Mouse (Mus musculus) embryonic facial prominence, embryonic 15.5 days (tissue): ENCODE measurements around the gene Fsd2. TPM values are rescaled to one million over a fixed set of nuclear protein-coding genes. Genes with fewer than 3 reads are reported as not detected.

Source experiments
- ATAC-seq: fragments of 200-750 bp; cut with Nextera tagmentation; 2 replicates; pipeline ENCODE4 v1.8.0; 2017; ENCODE audit warnings: low read depth, moderate TSS enrichment; ENCODE audit not compliant: insufficient number of reproducible peaks, low FRiP score, low TSS enrichment
- H3K27ac ChIP-seq: fragments of 300-500 bp; sonication (generic); replicated peaks from 2 replicates; pipeline ENCODE4 v1.5.1; 2015; ENCODE audit warnings: mild to moderate bottlenecking, inconsistent platforms
- H3K27me3 ChIP-seq: fragments of 300-500 bp; sonication (generic); 2 replicates; pipeline ENCODE4 v1.6.1; 2015; ENCODE audit warnings: inconsistent platforms
- H3K36me3 ChIP-seq: fragments of 300-500 bp; sonication (generic); 2 replicates; pipeline ENCODE4 v1.6.1; 2015; ENCODE audit warnings: mild to moderate bottlenecking, inconsistent platforms
- H3K4me1 ChIP-seq: fragments of 300-500 bp; sonication (generic); 2 replicates; pipeline ENCODE4 v1.6.1; 2015; ENCODE audit warnings: inconsistent platforms
- H3K4me2 ChIP-seq: fragments of 300-500 bp; sonication (generic); replicated peaks from 2 replicates; pipeline ENCODE4 v1.6.1; 2015; ENCODE audit warnings: mild to moderate bottlenecking, inconsistent platforms
- H3K4me3 ChIP-seq: fragments of 300-500 bp; sonication (generic); replicated peaks from 2 replicates; pipeline ENCODE4 v1.5.1; 2015; ENCODE audit warnings: mild to moderate bottlenecking, inconsistent platforms
- H3K9ac ChIP-seq: fragments of 300-500 bp; sonication (generic); 2 replicates; pipeline ENCODE4 v1.6.1; 2015; ENCODE audit warnings: inconsistent platforms
- H3K9me3 ChIP-seq: fragments of 300-500 bp; sonication (generic); replicated peaks from 2 replicates; pipeline ENCODE4 v1.6.1; 2016; ENCODE audit warnings: inconsistent platforms
- WGBS: fragments of 180-500 bp; shearing (Covaris S2); methylation state at CpG from one replicate; pipeline ENCODE4 v1.1.7; 2015; 5-methylcytosine and 5-hydroxymethylcytosine counted together
- polyA plus RNA-seq: library from polyadenylated mRNA; unstranded; fragments of >200 nt; fragmentation: Nextera tagmentation; extraction: Ambion mirVana; gene quantifications from 2 replicates; pipeline ENCODE4 v1.2.1, GENCODE M21; 2015

The Fsd2 gene
- polyA plus RNA-seq, 1 experiment from 2014 or later, result 1.2 TPM

GRCm38 (mm10) chr7:81571941-81572441, 5.2 kb upstream of the Fsd2 start:
- peak overlapping the region; percentile 92 for H3K4me3 ChIP-seq
- H3K4me2 ChIP-seq, result peak overlapping the region; percentile 60
- H3K9ac ChIP-seq, result peak overlapping the region; percentile 72
- no peaks in the 10 kb centered on the region for H3K9me3 ChIP-seq
- peak overlapping the region; percentile 95 for H3K27ac ChIP-seq
- ATAC-seq, result no peak
- H3K27me3 ChIP-seq, result no peaks in the 10 kb centered on the region
- 11% methylated on average over 15 of the region's 15 CpGs for whole genome bisulfite sequencing
- H3K36me3 ChIP-seq, result no peaks in the 10 kb centered on the region; the same call in 1 of the 2 replicates
- peaks cover 11% of the 10 kb centered on the region for H3K4me1 ChIP-seq

GRCm38 (mm10) chr7:81571108-81571940, 4.6 kb upstream of the Fsd2 start, which contains the start of gene Whamm:
TSS of gene Whamm (plus strand) at chr7:81571266.
- no peaks in the 10 kb centered on the region; the same call in 1 of the 2 replicates for H3K36me3 ChIP-seq
- H3K4me1 ChIP-seq, result peaks cover 11% of the 10 kb centered on the region
- ATAC-seq, result peak; percentile 99
- peak within 1 kb of the TSS; percentile 95 for H3K27ac ChIP-seq
- no peaks in the 10 kb centered on the region for H3K9me3 ChIP-seq
- no peaks in the 10 kb centered on the region for H3K27me3 ChIP-seq
- H3K4me2 ChIP-seq, result peak within 1 kb of the TSS; percentile 60
- WGBS, result under 1% methylated on average over 96 of the region's 96 CpGs
- H3K9ac ChIP-seq, result peak within 1 kb of the TSS; percentile 72
- H3K4me3 ChIP-seq, result peak within 1 kb of the TSS; percentile 92

- Histone ChIP-seq H3K9ac (no peak overlapping the region), H3K4me1 (peaks cover 11% of the 10 kb centered on the region), H3K27me3 (no peaks in the 10 kb centered on the region), H3K36me3 (no peaks in the 10 kb centered on the region; the same call in 1 of the 2 replicates), H3K27ac (peak overlapping the region; percentile 95; the same call in 1 of the 2 replicates), H3K4me2 (peak overlapping the region; percentile 60), H3K9me3 (no peaks in the 10 kb centered on the region), H3K4me3 (peak overlapping the region; percentile 92)
- ATAC-seq, result no peak; the same call in 1 of the 2 replicates
- WGBS, result 6% methylated on average over 5 of the region's 5 CpGs
Observed at GRCm38 (mm10) chr7:81570752-81571107, 4.0 kb upstream of the Fsd2 start.

- Histone ChIP-seq H3K4me2 (no peak overlapping the region), H3K36me3 (no peaks in the 10 kb centered on the region), H3K9me3 (no peaks in the 10 kb centered on the region), H3K27me3 (no peaks in the 10 kb centered on the region), H3K9ac (no peak overlapping the region), H3K4me1 (peaks cover 11% of the 10 kb centered on the region), H3K27ac (no peak overlapping the region), H3K4me3 (no peak overlapping the region)
- WGBS, result 85% methylated on average over 3 of the region's 3 CpGs
- ATAC-seq, result no peak
Observed at GRCm38 (mm10) chr7:81570271-81570670, 3.5 kb upstream of the Fsd2 start.

- Histone ChIP-seq H3K9me3 (no peaks in the 10 kb centered on the region), H3K4me1 (peaks cover 11% of the 10 kb centered on the region), H3K4me3 (no peak overlapping the region), H3K27me3 (no peaks in the 10 kb centered on the region), H3K9ac (no peak overlapping the region), H3K36me3 (no peaks in the 10 kb centered on the region), H3K4me2 (no peak overlapping the region), H3K27ac (no peak overlapping the region)
- ATAC-seq, result no peak
- 100% methylated on average over 1 of the region's 1 CpGs for WGBS
Observed at GRCm38 (mm10) chr7:81569851-81570250, 3.1 kb upstream of the Fsd2 start.

- H3K9ac ChIP-seq, result no peak overlapping the region
- 86% methylated on average over 5 of the region's 5 CpGs for WGBS
- no peak overlapping the region for H3K4me3 ChIP-seq
- no peaks in the 10 kb centered on the region for H3K36me3 ChIP-seq
- H3K9me3 ChIP-seq, result no peaks in the 10 kb centered on the region
- H3K27me3 ChIP-seq, result no peaks in the 10 kb centered on the region
- ATAC-seq, result no peak
- no peak overlapping the region for H3K4me2 ChIP-seq
- H3K4me1 ChIP-seq, result peaks cover 5% of the 10 kb centered on the region
- no peak overlapping the region for H3K27ac ChIP-seq
Observed at GRCm38 (mm10) chr7:81567396-81567795, 652 bp upstream of the Fsd2 start.

- no peaks in the 10 kb centered on the region for H3K9me3 ChIP-seq
- ATAC-seq, result no peak
- no peak overlapping the region for H3K9ac ChIP-seq
- H3K36me3 ChIP-seq, result no peaks in the 10 kb centered on the region
- no peak overlapping the region for H3K4me3 ChIP-seq
- H3K4me1 ChIP-seq, result no peaks in the 10 kb centered on the region
- 73% methylated on average over 4 of the region's 4 CpGs for WGBS
- H3K4me2 ChIP-seq, result no peak overlapping the region
- H3K27ac ChIP-seq, result no peak overlapping the region
- H3K27me3 ChIP-seq, result no peaks in the 10 kb centered on the region
Observed at GRCm38 (mm10) chr7:81566332-81566731, 412 bp downstream of the Fsd2 start.

GRCm38 (mm10) chr7:81565381-81566055, 1.2 kb downstream of the Fsd2 start:
- H3K4me1 ChIP-seq, result no peaks in the 10 kb centered on the region
- no peak for ATAC-seq
- no peak overlapping the region for H3K4me3 ChIP-seq
- no peak overlapping the region for H3K4me2 ChIP-seq
- no peaks in the 10 kb centered on the region for H3K27me3 ChIP-seq
- no peaks in the 10 kb centered on the region for H3K9me3 ChIP-seq
- 53% methylated on average over 7 of the region's 7 CpGs for WGBS
- no peak overlapping the region for H3K27ac ChIP-seq
- no peak overlapping the region for H3K9ac ChIP-seq
- H3K36me3 ChIP-seq, result no peaks in the 10 kb centered on the region

GRCm38 (mm10) chr7:81564766-81565165, 2.0 kb downstream of the Fsd2 start:
- ATAC-seq, result no peak
- no peak overlapping the region for H3K9ac ChIP-seq
- 68% methylated on average over 7 of the region's 7 CpGs for WGBS

GRCm38 (mm10) chr7:81563506-81564015, 3.2 kb downstream of the Fsd2 start:
- Histone ChIP-seq H3K9ac (no peak overlapping the region), H3K9me3 (no peaks in the 10 kb centered on the region), H3K4me3 (no peak overlapping the region), H3K27me3 (no peaks in the 10 kb centered on the region), H3K4me2 (no peak overlapping the region), H3K36me3 (no peaks in the 10 kb centered on the region), H3K27ac (no peak overlapping the region), H3K4me1 (no peaks in the 10 kb centered on the region)
- WGBS, result 79% methylated on average over 4 of the region's 4 CpGs
- ATAC-seq, result no peak

More at GRCm38 (mm10) chr7:81564766-81565165, 2.0 kb downstream of the Fsd2 start:
- no peak overlapping the region for H3K4me2 ChIP-seq
- H3K36me3 ChIP-seq, result no peaks in the 10 kb centered on the region
- no peak overlapping the region for H3K27ac ChIP-seq
- no peaks in the 10 kb centered on the region for H3K9me3 ChIP-seq
- no peaks in the 10 kb centered on the region for H3K4me1 ChIP-seq
- no peak overlapping the region for H3K4me3 ChIP-seq
- H3K27me3 ChIP-seq, result no peaks in the 10 kb centered on the region

- Histone ChIP-seq H3K4me2 (no peak overlapping the region), H3K4me1 (no peaks in the 10 kb centered on the region), H3K9me3 (no peaks in the 10 kb centered on the region), H3K4me3 (no peak overlapping the region), H3K27ac (no peak overlapping the region), H3K27me3 (no peaks in the 10 kb centered on the region), H3K9ac (no peak overlapping the region), H3K36me3 (no peaks in the 10 kb centered on the region)
- no peak for ATAC-seq
- WGBS, result 71% methylated on average over 5 of the region's 5 CpGs
Observed at GRCm38 (mm10) chr7:81561211-81561610, 5.5 kb downstream of the Fsd2 start.
